Mouse (Mus musculus) megakaryocyte-erythroid progenitor cell, adult 5-6 weeks (primary cell): ENCODE results near the gene Vasn. TPM values are rescaled to one million over a fixed set of nuclear protein-coding genes. Genes with fewer than 3 reads are reported as not detected.
A peak's percentile ranks its signal among the peaks of the same experiment; 100 is the strongest.
"Not testable (repeated sequence)": the region's sequence is repeated elsewhere in the genome, so short reads cannot be mapped to it uniquely, and the experiment has no call there.

Experiments used
- ATAC-seq: replicated peaks from 2 replicates; pipeline ENCODE4 v1.8.0; 2016; ENCODE audit warnings: mild to moderate bottlenecking, inconsistent platforms; ENCODE audit not compliant: severe bottlenecking, poor library complexity, low FRiP score, low TSS enrichment
- total RNA-seq, 2 experiments: library from RNA; stranded (forward) in 1 of 2; stranded (reverse) in 1 of 2; fragments of 200-1000, 215-1000 nt in 1 of 2; fragments of >200 nt in 1 of 2; fragmentation: Nextera tagmentation in 1 of 2; gene quantifications; 2 replicates each; pipeline ENCODE4 v1.2.3; 2014 to 2017

Gene Vasn
- total RNA-seq, 2 experiments from 2014 or later, result 0.38 TPM; not detected in 1

GRCm38 (mm10) chr16:4656571-4657081, 16.9 kb downstream of the Vasn start:
- ATAC-seq, result no peak

- ATAC-seq, result no peak
Measured at GRCm38 (mm10) chr16:4658781-4659245, 19.1 kb downstream of the Vasn start.

- no peak for ATAC-seq
Measured at GRCm38 (mm10) chr16:4659326-4659725, 19.6 kb downstream of the Vasn start.

- ATAC-seq, result no peak
Measured at GRCm38 (mm10) chr16:4661605-4662004, 21.9 kb downstream of the Vasn start.

- ATAC-seq, result no peak
Measured at GRCm38 (mm10) chr16:4663806-4664205, 24.1 kb downstream of the Vasn start.

GRCm38 (mm10) chr16:4665726-4666125, 26.0 kb downstream of the Vasn start:
- ATAC-seq, result no peak

GRCm38 (mm10) chr16:4667190-4667808, 27.6 kb downstream of the Vasn start:
- peak; percentile 91 for ATAC-seq

- no peak for ATAC-seq
Measured at GRCm38 (mm10) chr16:4670317-4670716, 30.6 kb downstream of the Vasn start.

GRCm38 (mm10) chr16:4674091-4674490, 34.4 kb downstream of the Vasn start:
- ATAC-seq, result peak; percentile 28; the same call in 1 of the 2 replicates

- no peak for ATAC-seq
Measured at GRCm38 (mm10) chr16:4676836-4677235, 37.1 kb downstream of the Vasn start.

- no peak for ATAC-seq
Measured at GRCm38 (mm10) chr16:4678080-4678479, 38.3 kb downstream of the Vasn start.

- ATAC-seq, result peak; percentile 85
Measured at GRCm38 (mm10) chr16:4679121-4680018, 39.6 kb downstream of the Vasn start, which contains the start of gene Coro7. TSS of gene Coro7 (minus strand) at chr16:4679777.

- not testable (repeated sequence) for ATAC-seq
Measured at GRCm38 (mm10) chr16:4680922-4681455, 41.2 kb downstream of the Vasn start.

GRCm38 (mm10) chr16:4682628-4683179, 43.0 kb downstream of the Vasn start:
- no peak for ATAC-seq

- ATAC-seq, result peak; percentile 43
Measured at GRCm38 (mm10) chr16:4683193-4683580, 43.4 kb downstream of the Vasn start.

- peak; percentile 72 for ATAC-seq
Measured at GRCm38 (mm10) chr16:4683581-4684456, 44.1 kb downstream of the Vasn start.

GRCm38 (mm10) chr16:4684457-4684791, 44.7 kb downstream of the Vasn start:
- peak; percentile 7; the same call in 1 of the 2 replicates for ATAC-seq

GRCm38 (mm10) chr16:4689371-4689770, 49.6 kb downstream of the Vasn start:
- not testable (repeated sequence) for ATAC-seq
